Mouse (Mus musculus): Measurements from ENCODE around the gene Adam22.
A peak's percentile ranks its signal among the peaks of the same experiment; 100 is the strongest.
"Not testable (repeated sequence)": the region's sequence is repeated elsewhere in the genome, so short reads cannot be mapped to it uniquely, and the experiment has no call there.

The Adam22 gene

DNA sequence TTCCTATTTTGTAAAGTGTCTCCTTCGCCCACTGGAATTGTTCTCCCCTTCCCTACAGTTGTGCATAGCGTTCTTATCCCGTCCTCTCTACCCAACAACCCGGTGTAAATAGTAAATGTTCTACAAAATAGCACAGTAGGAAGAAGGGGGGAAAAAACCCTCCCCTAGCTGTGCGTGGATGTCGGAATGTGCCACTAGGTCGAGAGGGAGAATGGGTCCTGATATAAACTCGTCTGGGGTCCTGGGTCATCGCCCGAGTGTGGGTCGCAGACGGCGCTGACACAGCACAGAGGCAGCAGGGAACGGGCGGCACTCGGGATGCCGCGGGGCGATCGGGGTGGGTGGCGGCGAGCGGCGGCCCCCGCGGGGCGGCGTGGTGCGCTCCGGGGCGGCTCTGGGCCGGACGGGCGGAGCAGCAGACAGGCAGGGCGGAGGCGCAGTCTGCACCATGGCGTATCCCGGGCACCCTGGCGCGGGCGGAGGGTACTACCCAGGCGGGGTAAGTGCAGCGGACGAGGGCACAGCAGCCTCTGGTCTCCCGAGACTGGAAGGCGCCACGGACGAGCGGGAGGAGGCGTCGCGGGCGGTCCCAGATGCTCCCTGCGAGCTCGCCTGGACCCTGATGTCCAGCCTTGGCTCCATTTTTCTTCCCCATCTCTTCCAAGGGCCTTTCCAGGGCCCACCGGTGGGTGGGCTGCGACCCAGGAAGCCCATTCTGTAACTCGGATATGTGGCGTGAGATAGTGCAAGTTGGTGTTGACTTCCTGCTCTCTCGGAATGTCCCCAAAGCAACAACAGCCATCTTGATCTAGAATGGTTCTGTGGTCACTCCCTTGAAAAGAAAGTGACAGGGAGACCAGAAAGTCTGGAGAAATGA is 311.6 kb downstream of the Adam22 start:
- DNase-seq (ENCODE audit: low spot score), result peak; percentile 56

DNA sequence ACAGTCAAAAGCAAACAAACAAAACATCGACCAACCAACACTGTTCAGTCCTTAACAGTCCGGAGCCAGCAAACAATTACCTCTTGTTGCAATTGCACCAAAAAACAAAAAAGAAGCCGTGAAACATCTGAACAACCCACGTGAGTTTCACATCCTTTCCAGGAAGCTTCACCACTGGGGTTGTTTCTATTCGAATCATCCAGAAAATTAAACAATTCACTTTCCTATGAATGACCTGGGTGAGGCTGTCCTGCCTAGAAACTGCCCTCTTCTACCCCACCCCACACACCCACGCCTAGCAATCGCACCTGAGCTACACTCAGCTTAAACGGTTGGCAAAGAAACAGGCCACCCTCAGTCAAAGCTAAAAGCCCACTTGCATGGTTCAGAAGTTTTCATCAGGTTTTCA is 312.2 kb downstream of the Adam22 start:
- DNase-seq (ENCODE audit: low spot score), result no peak

DNA sequence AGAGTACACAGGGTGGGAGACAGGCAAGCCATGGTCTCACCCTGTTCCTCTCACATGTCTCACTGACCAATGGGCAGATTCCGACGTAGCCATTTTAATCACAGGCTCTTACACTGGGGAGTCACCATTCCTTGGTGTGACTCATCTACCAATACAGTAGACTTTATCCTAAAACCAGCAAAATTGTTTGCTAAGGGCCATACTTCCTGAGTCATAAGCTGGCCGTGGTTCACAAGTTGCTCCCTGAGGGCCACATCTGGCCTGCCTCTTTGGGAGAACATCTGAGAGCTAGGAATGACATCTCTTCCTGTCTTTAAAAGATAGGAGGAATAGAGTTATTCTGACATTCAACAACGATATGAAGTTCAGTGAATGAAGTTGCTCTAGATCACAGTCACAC is 314.1 kb downstream of the Adam22 start:
- DNase-seq (ENCODE audit: low spot score), result no peak

DNA sequence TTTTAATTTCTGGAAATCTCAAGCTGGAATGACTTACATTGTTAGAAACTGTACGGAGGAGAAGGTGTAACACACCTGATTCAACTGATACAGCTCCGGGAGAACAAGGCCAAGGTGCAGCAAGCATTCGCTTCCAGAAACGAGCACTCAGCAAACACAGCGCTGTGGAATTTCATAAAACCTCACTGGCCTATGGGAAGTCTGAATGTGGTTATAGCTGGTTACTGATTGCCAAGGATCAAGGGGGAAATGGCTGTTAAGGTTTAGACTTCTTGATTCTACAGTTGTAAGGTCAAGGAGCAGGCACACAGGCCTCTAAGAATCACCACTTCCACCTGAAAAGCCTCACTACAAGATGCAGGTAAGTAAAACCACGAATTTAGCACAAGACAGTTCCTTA is 322.1 kb downstream of the Adam22 start, which contains the start of gene Sri:
Gene Sri, plus strand, starts transcription at position 224 of the 400 bp plus-strand sequence.
- no peak for DNase-seq (ENCODE audit: low spot score)

DNA sequence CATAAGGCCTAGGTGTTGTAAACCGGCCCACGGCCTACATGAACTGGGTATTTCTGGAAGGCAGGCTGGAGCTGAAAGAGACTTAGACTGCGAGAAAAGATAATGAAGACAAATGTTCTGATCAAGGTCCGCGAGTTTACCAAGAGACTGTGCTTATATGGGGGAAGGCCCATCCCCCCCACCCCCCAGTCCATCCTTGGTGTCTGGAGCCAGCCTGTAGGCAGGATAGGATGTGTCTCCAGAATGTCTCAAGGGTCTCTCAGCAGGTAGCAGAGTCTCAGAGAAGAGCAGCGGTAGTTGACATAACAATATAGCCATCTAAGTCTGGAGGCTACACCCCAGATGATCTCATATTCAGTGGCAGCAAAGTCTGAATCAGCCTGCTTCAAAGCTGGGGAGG is 333.4 kb downstream of the Adam22 start:
- DNase-seq (ENCODE audit: low spot score), result not testable (repeated sequence)

Data from left cerebral cortex, adult 11 months (tissue).